Mouse (Mus musculus): Measurements from ENCODE around the gene Wdfy3. TPM values are rescaled to one million over a fixed set of nuclear protein-coding genes. Genes with fewer than 3 reads are reported as not detected.
"Not testable (repeated sequence)": the region's sequence is repeated elsewhere in the genome, so short reads cannot be mapped to it uniquely, and the experiment has no call there.

The Wdfy3 gene
- polyA plus RNA-seq, 1 experiment from 2014 or later: 26.3 TPM

GRCm38 (mm10) chr5:101992969-101993670 lies 76.6 kb downstream of the Wdfy3 start:
- H3K4me3 ChIP-seq: no peak overlapping the region

GRCm38 (mm10) chr5:101990298-101990845 lies 79.3 kb downstream of the Wdfy3 start:
- WGBS: 91% methylated on average over 7 of the region's 7 CpGs
- Histone ChIP-seq H3K4me2 (replicated peaks) (no peak overlapping the region), H3K4me1 (0 out of 2 replicates have a peak, but pooled peaks cover 7% of the 10 kb centered on the region), H3K9me3 (no peaks in the 10 kb centered on the region), H3K27ac (replicated peaks) (no peak overlapping the region), H3K27me3 (no peaks in the 10 kb centered on the region), H3K4me3 (no peak overlapping the region), H3K36me3 (no peaks in the 10 kb centered on the region), H3K9ac (replicated peaks) (no peak overlapping the region)
- ATAC-seq (replicated peaks): no peak

More at GRCm38 (mm10) chr5:101992969-101993670, 76.6 kb downstream of the Wdfy3 start:
- WGBS: 88% methylated on average over 7 of the region's 7 CpGs
- H3K9ac ChIP-seq (replicated peaks): no peak overlapping the region
- no peak overlapping the region for H3K4me2 ChIP-seq (replicated peaks)
- no peak overlapping the region for H3K27ac ChIP-seq (replicated peaks)
- H3K27me3 ChIP-seq: no peaks in the 10 kb centered on the region
- H3K4me1 ChIP-seq: no peaks in the 10 kb centered on the region
- no peak for ATAC-seq (replicated peaks)
- no peaks in the 10 kb centered on the region for H3K9me3 ChIP-seq
- no peaks in the 10 kb centered on the region for H3K36me3 ChIP-seq

- Histone ChIP-seq H3K27ac (replicated peaks) (no peak overlapping the region), H3K9ac (replicated peaks) (no peak overlapping the region), H3K4me3 (no peak overlapping the region), H3K27me3 (no peaks in the 10 kb centered on the region), H3K36me3 (no peaks in the 10 kb centered on the region), H3K4me2 (replicated peaks) (no peak overlapping the region), H3K4me1 (0 out of 2 replicates have a peak, but pooled peaks cover 7% of the 10 kb centered on the region), H3K9me3 (no peaks in the 10 kb centered on the region)
- WGBS: 89% methylated on average over 10 of the region's 10 CpGs
- no peak for ATAC-seq (replicated peaks)
Measured at GRCm38 (mm10) chr5:101988476-101988875, 81.2 kb downstream of the Wdfy3 start.

GRCm38 (mm10) chr5:101986694-101987093 lies 83.0 kb downstream of the Wdfy3 start:
- Histone ChIP-seq H3K36me3 (no peaks in the 10 kb centered on the region), H3K9me3 (no peaks in the 10 kb centered on the region), H3K4me3 (no peak overlapping the region), H3K27me3 (no peaks in the 10 kb centered on the region), H3K9ac (replicated peaks) (no peak overlapping the region), H3K4me1 (0 out of 2 replicates have a peak, but pooled peaks cover 7% of the 10 kb centered on the region), H3K4me2 (replicated peaks) (no peak overlapping the region), H3K27ac (replicated peaks) (no peak overlapping the region)
- 80% methylated on average over 3 of the region's 3 CpGs for WGBS
- ATAC-seq (replicated peaks): no peak

- WGBS: 73% methylated on average over 5 of the region's 5 CpGs
- H3K4me2 ChIP-seq (replicated peaks): no peak overlapping the region
- no peak overlapping the region for H3K4me3 ChIP-seq
- no peak for ATAC-seq (replicated peaks)
- peaks cover 3% of the 10 kb centered on the region; the same call in 1 of the 2 replicates for H3K36me3 ChIP-seq
- H3K27me3 ChIP-seq: no peaks in the 10 kb centered on the region
- H3K27ac ChIP-seq (replicated peaks): no peak overlapping the region
- H3K9me3 ChIP-seq: no peaks in the 10 kb centered on the region
- no peak overlapping the region for H3K9ac ChIP-seq (replicated peaks)
- 0 out of 2 replicates have a peak, but pooled peaks cover 3% of the 10 kb centered on the region for H3K4me1 ChIP-seq
Measured at GRCm38 (mm10) chr5:101982239-101982638, 87.5 kb downstream of the Wdfy3 start.

- H3K4me3 ChIP-seq: no peak overlapping the region
- H3K27me3 ChIP-seq: no peaks in the 10 kb centered on the region
- H3K9me3 ChIP-seq: no peaks in the 10 kb centered on the region
- 96% methylated on average over 6 of the region's 6 CpGs for WGBS
- H3K4me1 ChIP-seq: no peaks in the 10 kb centered on the region
- H3K9ac ChIP-seq (replicated peaks): no peak overlapping the region
- ATAC-seq (replicated peaks): no peak
- no peak overlapping the region for H3K4me2 ChIP-seq (replicated peaks)
- peaks cover 3% of the 10 kb centered on the region; the same call in 1 of the 2 replicates for H3K36me3 ChIP-seq
- no peak overlapping the region for H3K27ac ChIP-seq (replicated peaks)
Measured at GRCm38 (mm10) chr5:101979594-101979993, 90.1 kb downstream of the Wdfy3 start.

- H3K9me3 ChIP-seq; H3K36me3 ChIP-seq; H3K4me2 ChIP-seq (replicated peaks); H3K9ac ChIP-seq (replicated peaks); H3K27me3 ChIP-seq; H3K4me3 ChIP-seq; H3K27ac ChIP-seq (replicated peaks); H3K4me1 ChIP-seq; ATAC-seq (replicated peaks): not testable (repeated sequence)
- 71% methylated on average over 4 of the region's 4 CpGs for WGBS
Measured at GRCm38 (mm10) chr5:101972594-101972993, 97.1 kb downstream of the Wdfy3 start.

- H3K4me3 ChIP-seq: no peak overlapping the region
- peaks cover 13% of the 10 kb centered on the region for H3K4me1 ChIP-seq
- H3K36me3 ChIP-seq: no peaks in the 10 kb centered on the region; the same call in 1 of the 2 replicates
- H3K27ac ChIP-seq (replicated peaks): peak overlapping the region; percentile 58
- WGBS: 82% methylated on average over 12 of the region's 12 CpGs
- no peaks in the 10 kb centered on the region for H3K27me3 ChIP-seq
- H3K9me3 ChIP-seq: no peaks in the 10 kb centered on the region
- H3K4me2 ChIP-seq (replicated peaks): no peak overlapping the region
- H3K9ac ChIP-seq (replicated peaks): no peak overlapping the region
- ATAC-seq (replicated peaks): no peak
Measured at GRCm38 (mm10) chr5:101968153-101968851, 101.4 kb downstream of the Wdfy3 start.

GRCm38 (mm10) chr5:101967832-101968152 lies 101.9 kb downstream of the Wdfy3 start:
- H3K4me2 ChIP-seq (replicated peaks): no peak overlapping the region
- peak overlapping the region; percentile 58 for H3K27ac ChIP-seq (replicated peaks)
- ATAC-seq (replicated peaks): no peak
- H3K4me3 ChIP-seq: no peak overlapping the region
- H3K27me3 ChIP-seq: no peaks in the 10 kb centered on the region
- 93% methylated on average over 2 of the region's 2 CpGs for WGBS
- no peaks in the 10 kb centered on the region; the same call in 1 of the 2 replicates for H3K36me3 ChIP-seq
- no peak overlapping the region for H3K9ac ChIP-seq (replicated peaks)
- peaks cover 18% of the 10 kb centered on the region for H3K4me1 ChIP-seq
- no peaks in the 10 kb centered on the region for H3K9me3 ChIP-seq

- Histone ChIP-seq H3K27me3 (no peaks in the 10 kb centered on the region), H3K4me3 (no peak overlapping the region), H3K9ac (replicated peaks) (no peak overlapping the region), H3K4me2 (replicated peaks) (no peak overlapping the region), H3K36me3 (peaks cover 19% of the 10 kb centered on the region), H3K4me1 (peaks cover 20% of the 10 kb centered on the region), H3K9me3 (no peaks in the 10 kb centered on the region), H3K27ac (replicated peaks) (peak overlapping the region; percentile 65)
- 42% methylated on average over 4 of the region's 4 CpGs for WGBS
- ATAC-seq (replicated peaks): peak; percentile 54; the same call in 1 of the 2 replicates
Measured at GRCm38 (mm10) chr5:101962824-101963223, 106.9 kb downstream of the Wdfy3 start.

- Histone ChIP-seq H3K27me3 (no peaks in the 10 kb centered on the region), H3K4me3 (no peak overlapping the region), H3K4me2 (replicated peaks) (no peak overlapping the region), H3K27ac (replicated peaks) (peak overlapping the region; percentile 68), H3K4me1 (peaks cover 24% of the 10 kb centered on the region), H3K9ac (replicated peaks) (no peak overlapping the region), H3K36me3 (peaks cover 31% of the 10 kb centered on the region), H3K9me3 (no peaks in the 10 kb centered on the region)
- ATAC-seq (replicated peaks): peak; percentile 62; the same call in 1 of the 2 replicates
- WGBS: 73% methylated on average over 13 of the region's 13 CpGs
Measured at GRCm38 (mm10) chr5:101959369-101959768, 110.4 kb downstream of the Wdfy3 start.

- H3K27ac ChIP-seq (replicated peaks): peak overlapping the region; percentile 68; the same call in 1 of the 2 replicates
- no peak overlapping the region for H3K9ac ChIP-seq (replicated peaks)
- ATAC-seq (replicated peaks): peak; percentile 11; the same call in 1 of the 2 replicates
- no peaks in the 10 kb centered on the region for H3K9me3 ChIP-seq
- 85% methylated on average over 4 of the region's 4 CpGs for whole genome bisulfite sequencing
- peaks cover 31% of the 10 kb centered on the region for H3K36me3 ChIP-seq
- H3K4me3 ChIP-seq: no peak overlapping the region
- H3K4me2 ChIP-seq (replicated peaks): no peak overlapping the region
- peaks cover 22% of the 10 kb centered on the region for H3K4me1 ChIP-seq
- no peaks in the 10 kb centered on the region for H3K27me3 ChIP-seq
Measured at GRCm38 (mm10) chr5:101958941-101959340, 110.8 kb downstream of the Wdfy3 start.

Data from forebrain, embryonic 15.5 days (tissue).